Mouse (Mus musculus) central nervous system, embryonic 14 days (tissue): Measurements from ENCODE around the gene Ces3b. TPM values are rescaled to one million over a fixed set of nuclear protein-coding genes. Genes with fewer than 3 reads are reported as not detected.

ENCODE experiments used
- polyA plus RNA-seq: library from polyadenylated mRNA; depleted of rRNA; stranded (reverse); fragments of >200 nt; gene quantifications from 2 replicates; pipeline ENCODE4 v1.2.3, GENCODE M21; 2012; rRNA removed

Ces3b gene
- polyA plus RNA-seq, result not detected in 2 replicates

GRCm38 (mm10) chr8:105083449-105084050 is at the start of gene Ces3b:
Gene Ces3b (plus strand): TSS chr8:105083753.

GRCm38 (mm10) chr8:105048371-105048854 is 35.1 kb upstream of the Ces3b start, which contains the start of gene Ces3a:
Gene Ces3a (plus strand): TSS chr8:105048601.

GRCm38 (mm10) chr8:105131509-105131908 is 48.0 kb downstream of the Ces3b start, which contains the start of gene Ces4a:
Gene Ces4a (plus strand): TSS chr8:105131800.

Other genes starting within 250 kb of the Ces3b start
- not detected in 2 replicates for gene Ces2c, start 236.7 kb upstream of the Ces3b start, polyA plus RNA-seq
- gene Ces2e, start 157.5 kb upstream of the Ces3b start, polyA plus RNA-seq, result 0.04 TPM in 1 of 2 replicates, not detected in the other
- gene Ces2f, start 136.4 kb upstream of the Ces3b start, polyA plus RNA-seq, result 0.03 TPM in 1 of 2 replicates, not detected in the other
- 0.02 and 0.16 TPM in 2 replicates for gene Ces2g, start 122.0 kb upstream of the Ces3b start, polyA plus RNA-seq
- not detected in 2 replicates for gene Ces2h, start 82.9 kb upstream of the Ces3b start, polyA plus RNA-seq
- not detected in 2 replicates for gene Ces3a, start 35.2 kb upstream of the Ces3b start, polyA plus RNA-seq
- gene Ces4a, start 48.0 kb downstream of the Ces3b start, polyA plus RNA-seq, result 0.05 TPM in 1 of 2 replicates, not detected in the other
- 25.0 and 35.6 TPM in 2 replicates for gene Cbfb, start 86.9 kb downstream of the Ces3b start, polyA plus RNA-seq
- gene D230025D16Rik, start 141.4 kb downstream of the Ces3b start, polyA plus RNA-seq, result 29.8 and 31.5 TPM in 2 replicates
- 6.7 and 13.8 TPM in 2 replicates for gene B3gnt9, start 171.4 kb downstream of the Ces3b start, polyA plus RNA-seq
- 8.9 and 10.0 TPM in 2 replicates for gene Tradd, start 180.9 kb downstream of the Ces3b start, polyA plus RNA-seq
- gene Fbxl8, start 180.9 kb downstream of the Ces3b start, polyA plus RNA-seq, result 0.97 and 1.5 TPM in 2 replicates
- 0.53 and 0.60 TPM in 2 replicates for gene Hsf4, start 186.0 kb downstream of the Ces3b start, polyA plus RNA-seq
- 1.5 and 2.1 TPM in 2 replicates for gene Nol3, start 192.4 kb downstream of the Ces3b start, polyA plus RNA-seq
- gene 4931428F04Rik, start 206.1 kb downstream of the Ces3b start, polyA plus RNA-seq, result 154 and 165 TPM in 2 replicates
- 12.5 and 15.1 TPM in 2 replicates for gene Exoc3l, start 212.3 kb downstream of the Ces3b start, polyA plus RNA-seq
- 105 and 107 TPM in 2 replicates for gene E2f4, start 213.9 kb downstream of the Ces3b start, polyA plus RNA-seq
- 2.2 and 3.3 TPM in 2 replicates for gene Elmo3, start 221.8 kb downstream of the Ces3b start, polyA plus RNA-seq
- gene Lrrc29, start 242.5 kb downstream of the Ces3b start, polyA plus RNA-seq, result 1.9 and 2.4 TPM in 2 replicates
- gene Tmem208, start 242.6 kb downstream of the Ces3b start, polyA plus RNA-seq, result 123 and 125 TPM in 2 replicates